Comparison of ENCODE assay signal across 9 mouse cellular contexts in the genomic region with DNA sequence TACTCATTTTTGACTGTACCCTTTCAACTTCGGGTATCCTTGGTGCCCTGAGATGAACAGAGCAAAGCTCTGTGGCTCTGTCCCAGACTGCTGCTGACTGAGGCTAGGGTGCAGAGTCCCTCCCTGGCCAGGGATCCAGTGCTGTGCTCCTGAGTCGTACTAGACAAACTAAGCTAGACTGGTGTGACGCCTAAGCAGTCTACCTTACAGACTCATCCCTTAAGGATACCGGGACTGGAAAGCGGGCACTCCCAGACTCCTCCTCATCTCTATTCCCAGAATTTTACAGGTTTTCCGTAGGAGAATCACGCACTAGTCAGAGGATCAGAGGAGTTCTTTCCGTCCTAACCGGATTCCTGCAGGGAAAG. TPM values are rescaled to one million over a fixed set of nuclear protein-coding genes. Genes with fewer than 3 reads are reported as not detected.
DNase-seq lines count a peak whose midpoint lies in the region; ATAC-seq lines count a peak whose summit lies in the region.
"Had no signal": no experiment of that assay in that cellular context is flagged by ENCODE, and none has a peak within 500 bp of the region (broad histone marks: within the 10 kb centered on the region; RNA-seq: fewer than 3 reads in every experiment).

No protein-coding gene starts in this region.

- H3K9ac ChIP-seq in hindbrain, embryonic 15.5 days: peak overlapping the region; percentile 49

- no peak overlapping the region for H3K27ac ChIP-seq in hindbrain, embryonic 15.5 days (replicated peaks)

- no peaks in the 10 kb centered on the region for H3K36me3 ChIP-seq in erythroblast, embryonic 14.5 days (ENCODE audit: control insufficient read depth)
- H3K36me3 ChIP-seq in hindbrain, embryonic 15.5 days: no peaks in the 10 kb centered on the region

- peaks cover 36% of the 10 kb centered on the region for H3K27me3 ChIP-seq in erythroblast, embryonic 14.5 days (ENCODE audit: control insufficient read depth)
- H3K27me3 ChIP-seq in hindbrain, embryonic 15.5 days: no peaks in the 10 kb centered on the region
- H3K27me3 ChIP-seq: CH12.LX had no signal

- H3K4me3 ChIP-seq in erythroblast, embryonic 14.5 days (replicated peaks): peak overlapping the region; percentile 34
- H3K4me3 ChIP-seq in hindbrain, embryonic 15.5 days: peak overlapping the region; percentile 42

- 0% methylated on average over 9 of the region's 9 CpGs for WGBS in hindbrain, embryonic 15.5 days

- no peak for ATAC-seq in erythroblast, adult 5-6 weeks (replicated peaks; ENCODE audit: low FRiP score, poor library complexity, severe bottlenecking)
- peak; percentile 84 for ATAC-seq in hindbrain, embryonic 15.5 days (ENCODE audit: low FRiP score, low read depth)
- ATAC-seq in megakaryocyte-erythroid progenitor cell, adult 5-6 weeks (replicated peaks; ENCODE audit: low FRiP score, low TSS enrichment, poor library complexity, severe bottlenecking): peak; percentile 79

- DNase-seq in brain, adult 2 months (ENCODE audit: low read depth, low spot score): peak; percentile 25
- DNase-seq in ovary, adult 18-20 months (ENCODE audit: low spot score): no peak
- no peak for DNase-seq in testis, postnatal 10 days (ENCODE audit: low spot score)
- DNase-seq in layer of hippocampus, adult 11-12 months (ENCODE audit: low spot score): no peak

- peak overlapping the region; percentile 87 for H3K4me2 ChIP-seq in hindbrain, embryonic 15.5 days

- H3K4me1 ChIP-seq in erythroblast, embryonic 14.5 days (ENCODE audit: control insufficient read depth): no peaks in the 10 kb centered on the region
- H3K4me1 ChIP-seq in hindbrain, embryonic 15.5 days (replicated peaks): peaks cover 11% of the 10 kb centered on the region; the same call in 1 of the 2 replicates

- no peaks in the 10 kb centered on the region for H3K9me3 ChIP-seq in erythroblast, embryonic 14.5 days (ENCODE audit: control insufficient read depth, low read length)
- H3K9me3 ChIP-seq in hindbrain, embryonic 15.5 days: no peaks in the 10 kb centered on the region

RNA-seq across cellular contexts. Expression of a gene that starts 0.7 kb away (rescaled TPM):
- polyA plus RNA-seq in erythroblast, embryonic 14.5 days (2012): 0.10 and 0.23 TPM in 2 replicates
- 0.38 TPM in 1 of 2 replicates, not detected in the other for total RNA-seq in erythroblast, adult 5-6 weeks (2015; ENCODE audit: low replicate concordance)
- 0.85 TPM in 1 of 2 replicates, not detected in the other for total RNA-seq in erythroblast, adult 5-6 weeks (2017; ENCODE audit: low replicate concordance)
- polyA plus RNA-seq in hindbrain, embryonic 15.5 days (2015; fragmentation: Nextera tagmentation; extraction: Ambion mirVana): 1.9 and 2.1 TPM in 2 replicates
- 4.6 and 5.3 TPM in 2 replicates for total RNA-seq in megakaryocyte-erythroid progenitor cell, adult 5-6 weeks (2014; fragmentation: Nextera tagmentation)
- total RNA-seq in megakaryocyte-erythroid progenitor cell, adult 5-6 weeks (2017): 4.3 and 10.5 TPM in 2 replicates

RNA-seq across cellular contexts. Expression of a gene that starts 23.4 kb away (rescaled TPM):
- 122 and 268 TPM in 2 replicates for polyA plus RNA-seq in erythroblast, embryonic 14.5 days (2012)
- total RNA-seq in erythroblast, adult 5-6 weeks (2015; ENCODE audit: low replicate concordance): 2,221 and 2,248 TPM in 2 replicates
- 2,517 and 3,025 TPM in 2 replicates for total RNA-seq in erythroblast, adult 5-6 weeks (2017; ENCODE audit: low replicate concordance)
- polyA plus RNA-seq in hindbrain, embryonic 15.5 days (2015; fragmentation: Nextera tagmentation; extraction: Ambion mirVana): 43.2 and 43.5 TPM in 2 replicates
- total RNA-seq in megakaryocyte-erythroid progenitor cell, adult 5-6 weeks (2014; fragmentation: Nextera tagmentation): 2,184 and 2,475 TPM in 2 replicates
- total RNA-seq in megakaryocyte-erythroid progenitor cell, adult 5-6 weeks (2017): 1,680 and 1,983 TPM in 2 replicates

RNA-seq across cellular contexts. Expression of a gene that starts 54.5 kb away (rescaled TPM):
- polyA plus RNA-seq in erythroblast, embryonic 14.5 days (2012): 2.6 and 4.9 TPM in 2 replicates
- total RNA-seq in erythroblast, adult 5-6 weeks (2015; ENCODE audit: low replicate concordance): 476 and 585 TPM in 2 replicates
- total RNA-seq in erythroblast, adult 5-6 weeks (2017; ENCODE audit: low replicate concordance): 125 and 171 TPM in 2 replicates
- not detected in 2 replicates for polyA plus RNA-seq in hindbrain, embryonic 15.5 days (2015; fragmentation: Nextera tagmentation; extraction: Ambion mirVana)
- 4,691 and 4,861 TPM in 2 replicates for total RNA-seq in megakaryocyte-erythroid progenitor cell, adult 5-6 weeks (2014; fragmentation: Nextera tagmentation)
- 2,707 and 3,284 TPM in 2 replicates for total RNA-seq in megakaryocyte-erythroid progenitor cell, adult 5-6 weeks (2017)

Comparison
In these comparisons a context has a peak if more than half of its experiments do, and no peak if none do; other contexts are left out.
1. RNA of a gene that starts 54.5 kb away (total RNA-seq): 2,707 to 4,861 TPM in megakaryocyte-erythroid progenitor cell, adult 5-6 weeks; 125 to 585 TPM in erythroblast, adult 5-6 weeks; every median in the first group is over 4 times any median in the second.